Mouse (Mus musculus): Measurements from ENCODE around the gene Irf9. TPM values are rescaled to one million over a fixed set of nuclear protein-coding genes. Genes with fewer than 3 reads are reported as not detected.

Irf9 gene
- polyA plus RNA-seq (2011; ENCODE audit: insufficient read depth, insufficient read length, low replicate concordance, missing spikeins), result 60.8 and 84.3 TPM in 2 replicates

- Histone ChIP-seq H3K27ac (ENCODE audit: control insufficient read depth, insufficient read depth, low read depth, low read length, poor library complexity) (peak within 1 kb of the TSS; percentile 95), H3K4me3 (replicated peaks; ENCODE audit: control insufficient read depth, low read depth, low read length) (peak within 1 kb of the TSS; percentile 77), H3K4me1 (ENCODE audit: control insufficient read depth, insufficient read depth, low read length) (peaks cover 7% of the 10 kb centered on the region; the same call in 1 of the 2 replicates)
- WGBS, result 38% methylated on average over 7 of the region's 7 CpGs
- TF ChIP-seq CTCF (IDR thresholded peaks at IDR 0.05; ENCODE audit: control insufficient read depth, insufficient read depth, low read length) (no peak), POLR2A (IDR thresholded peaks at IDR 0.05; ENCODE audit: borderline replicate concordance, control insufficient read depth, low read depth, low read length) (no peak)
These were observed at the start of gene Irf9 for GRCm38 (mm10) chr14:55603271-55603632. Irf9 (plus strand) TSS chr14:55603571.

- TF ChIP-seq CTCF (IDR thresholded peaks at IDR 0.05; ENCODE audit: control insufficient read depth, insufficient read depth, low read length) (no peak), POLR2A (IDR thresholded peaks at IDR 0.05; ENCODE audit: borderline replicate concordance, control insufficient read depth, low read depth, low read length) (no peak)
These were observed 48.7 kb upstream of the Irf9 start for GRCm38 (mm10) chr14:55554635-55555034.

GRCm38 (mm10) chr14:55555788-55556187 is 47.6 kb upstream of the Irf9 start:
- TF ChIP-seq CTCF (IDR thresholded peaks at IDR 0.05; ENCODE audit: control insufficient read depth, insufficient read depth, low read length) (no peak), POLR2A (IDR thresholded peaks at IDR 0.05; ENCODE audit: borderline replicate concordance, control insufficient read depth, low read depth, low read length) (no peak)
- WGBS, result 80% methylated on average over 3 of the region's 3 CpGs
- peaks cover 2% of the 10 kb centered on the region; the same call in 1 of the 2 replicates for H3K4me1 ChIP-seq (ENCODE audit: control insufficient read depth, insufficient read depth, low read length)
- H3K27ac ChIP-seq (ENCODE audit: control insufficient read depth, insufficient read depth, low read depth, low read length, poor library complexity), result no peak overlapping the region
- no peak overlapping the region for H3K4me3 ChIP-seq (replicated peaks; ENCODE audit: control insufficient read depth, low read depth, low read length)

More at GRCm38 (mm10) chr14:55554635-55555034, 48.7 kb upstream of the Irf9 start:
- Histone ChIP-seq H3K4me3 (replicated peaks; ENCODE audit: control insufficient read depth, low read depth, low read length) (no peak overlapping the region), H3K27ac (ENCODE audit: control insufficient read depth, insufficient read depth, low read depth, low read length, poor library complexity) (no peak overlapping the region), H3K4me1 (ENCODE audit: control insufficient read depth, insufficient read depth, low read length) (peaks cover 2% of the 10 kb centered on the region; the same call in 1 of the 2 replicates)

- no peak overlapping the region for H3K4me3 ChIP-seq (replicated peaks; ENCODE audit: control insufficient read depth, low read depth, low read length)
- H3K27ac ChIP-seq (ENCODE audit: control insufficient read depth, insufficient read depth, low read depth, low read length, poor library complexity), result peak overlapping the region; percentile 72; the same call in 1 of the 2 replicates
- H3K4me1 ChIP-seq (ENCODE audit: control insufficient read depth, insufficient read depth, low read length), result peaks cover 4% of the 10 kb centered on the region; the same call in 1 of the 2 replicates
- TF ChIP-seq CTCF (IDR thresholded peaks at IDR 0.05; ENCODE audit: control insufficient read depth, insufficient read depth, low read length), result peak; percentile 93
- TF ChIP-seq POLR2A (IDR thresholded peaks at IDR 0.05; ENCODE audit: borderline replicate concordance, control insufficient read depth, low read depth, low read length), result no peak
- WGBS, result 9% methylated on average over 5 of the region's 5 CpGs
These were observed 46.4 kb upstream of the Irf9 start for GRCm38 (mm10) chr14:55557003-55557402.

GRCm38 (mm10) chr14:55557587-55557986 is 45.8 kb upstream of the Irf9 start:
- peak overlapping the region; percentile 72 for H3K27ac ChIP-seq (ENCODE audit: control insufficient read depth, insufficient read depth, low read depth, low read length, poor library complexity)
- H3K4me1 ChIP-seq (ENCODE audit: control insufficient read depth, insufficient read depth, low read length), result peaks cover 4% of the 10 kb centered on the region; the same call in 1 of the 2 replicates
- no peak for TF ChIP-seq POLR2A (IDR thresholded peaks at IDR 0.05; ENCODE audit: borderline replicate concordance, control insufficient read depth, low read depth, low read length)
- no peak for TF ChIP-seq CTCF (IDR thresholded peaks at IDR 0.05; ENCODE audit: control insufficient read depth, insufficient read depth, low read length)
- WGBS, result 78% methylated on average over 3 of the region's 3 CpGs
- H3K4me3 ChIP-seq (replicated peaks; ENCODE audit: control insufficient read depth, low read depth, low read length), result no peak overlapping the region

- H3K4me1 ChIP-seq (ENCODE audit: control insufficient read depth, insufficient read depth, low read length), result peaks cover 4% of the 10 kb centered on the region; the same call in 1 of the 2 replicates
- H3K4me3 ChIP-seq (replicated peaks; ENCODE audit: control insufficient read depth, low read depth, low read length), result no peak overlapping the region
- H3K27ac ChIP-seq (ENCODE audit: control insufficient read depth, insufficient read depth, low read depth, low read length, poor library complexity), result no peak overlapping the region
- TF ChIP-seq CTCF (IDR thresholded peaks at IDR 0.05; ENCODE audit: control insufficient read depth, insufficient read depth, low read length) (no peak), POLR2A (IDR thresholded peaks at IDR 0.05; ENCODE audit: borderline replicate concordance, control insufficient read depth, low read depth, low read length) (no peak)
- 40% methylated on average over 6 of the region's 6 CpGs for WGBS
These were observed 44.5 kb upstream of the Irf9 start for GRCm38 (mm10) chr14:55558740-55559448.

- Histone ChIP-seq H3K4me3 (replicated peaks; ENCODE audit: control insufficient read depth, low read depth, low read length) (peak within 1 kb of the TSS; percentile 67), H3K4me1 (ENCODE audit: control insufficient read depth, insufficient read depth, low read length) (peaks cover 4% of the 10 kb centered on the region; the same call in 1 of the 2 replicates), H3K27ac (ENCODE audit: control insufficient read depth, insufficient read depth, low read depth, low read length, poor library complexity) (peak within 1 kb of the TSS; percentile 83)
- 0% methylated on average over 27 of the region's 27 CpGs for WGBS
- TF ChIP-seq POLR2A (IDR thresholded peaks at IDR 0.05; ENCODE audit: borderline replicate concordance, control insufficient read depth, low read depth, low read length) (peak; percentile 91; the same call in 1 of the 2 replicates), CTCF (IDR thresholded peaks at IDR 0.05; ENCODE audit: control insufficient read depth, insufficient read depth, low read length) (peak; percentile 12; the same call in 1 of the 2 replicates)
These were observed 43.6 kb upstream of the Irf9 start, which contains the start of gene Dcaf11 for GRCm38 (mm10) chr14:55559799-55560201. Dcaf11 (plus strand) TSS chr14:55560006.
